35 mouse cellular contexts compared by ENCODE assay signal in genomic region chr11:49191083-49191482, GRCm38 (mm10). TPM values are rescaled to one million over a fixed set of nuclear protein-coding genes. Genes with fewer than 3 reads are reported as not detected.
A peak's percentile ranks its signal among the peaks of the same experiment; 100 is the strongest.
DNase-seq lines count a peak whose midpoint lies in the region; ATAC-seq and TF ChIP-seq lines count a peak whose summit lies in the region.
"Had no signal": no experiment of that assay in that cellular context is flagged by ENCODE, and none has a peak within 500 bp of the region (broad histone marks: within the 10 kb centered on the region; RNA-seq: fewer than 3 reads in every experiment).

No protein-coding gene starts in this region.

- H3K27ac ChIP-seq in liver, adult 2 months (replicated peaks; ENCODE audit: insufficient read depth, low read depth, low read length): no peak overlapping the region
- peak overlapping the region; percentile 48; the same call in 1 of the 2 replicates for H3K27ac ChIP-seq in embryonic fibroblast, embryonic 13.5 days (ENCODE audit: insufficient read depth, low read length)
- no peak overlapping the region for H3K27ac ChIP-seq in heart, embryonic 10.5 days
- H3K27ac ChIP-seq: embryonic facial prominence, embryonic 12.5 days; embryonic facial prominence, embryonic 15.5 days; forebrain, embryonic 12.5 days; heart, embryonic 13.5 days; hindbrain, embryonic 14.5 days; hindbrain, postnatal 0 days had no signal

- no peak overlapping the region for H3K4me3 ChIP-seq in liver, adult 2 months (ENCODE audit: insufficient read depth, low read depth, low read length)
- no peak overlapping the region for H3K4me3 ChIP-seq in embryonic fibroblast, embryonic 13.5 days (ENCODE audit: insufficient read depth, low read length)
- H3K4me3 ChIP-seq in heart, embryonic 10.5 days: no peak overlapping the region
- H3K4me3 ChIP-seq: embryonic facial prominence, embryonic 12.5 days; embryonic facial prominence, embryonic 15.5 days; erythroblast, embryonic 14.5 days; forebrain, embryonic 12.5 days; heart, embryonic 13.5 days had no signal

- WGBS in liver, adult 2 months: 14% methylated on average over 2 of the region's 2 CpGs
- WGBS in heart, embryonic 10.5 days: 49% methylated on average over 2 of the region's 2 CpGs

- no peak for TF ChIP-seq CTCF in liver, adult 2 months (IDR thresholded peaks at IDR 0.05; ENCODE audit: low read depth, low read length)
- no peak for TF ChIP-seq CTCF in Patski (IDR thresholded peaks at IDR 0.05)
- TF ChIP-seq CTCF in embryonic fibroblast, embryonic 13.5 days (IDR thresholded peaks at IDR 0.05; ENCODE audit: borderline replicate concordance, insufficient read depth, low read length): no peak

- peak; percentile 69 for DNase-seq in liver, adult 2 months (ENCODE audit: extremely low read depth, low read depth, low spot score)
- no peak for DNase-seq in liver
- no peak for DNase-seq in Patski (ENCODE audit: low read depth, low spot score)
- no peak for DNase-seq in heart, embryonic 10.5 days (ENCODE audit: low spot score)
- no peak for DNase-seq in thymus, postnatal 0 days (ENCODE audit: low spot score)
- DNase-seq in retina, embryonic 14.5 days (ENCODE audit: low spot score): no peak
- DNase-seq: adrenal gland, adult 8-10 months; adrenal gland, postnatal 25 days; cerebellum, adult 2 months; cerebellum, adult 9-11 months; cerebellum, postnatal 25 days; gastrocnemius, postnatal 25 days; heart, adult 18-20 months; heart, postnatal 14 days; heart, postnatal 4 days had no signal

- in situ Hi-C loops in Patski (cut with MboI; ENCODE audit: low pct_unique_long_range_greater_than_20kb): loop anchor here (5.0 to 25.0 kb wide), 3 partner anchors 76 to 346 kb away; partner anchors contain the start of genes Olfr1381 and Olfr1382

- H3K79me2 ChIP-seq in liver, adult 2 months (ENCODE audit: control insufficient read depth, insufficient read depth, low read length): no peaks in the 10 kb centered on the region

- H3K9ac ChIP-seq in liver, adult 2 months (ENCODE audit: low read depth, low read length): no peak overlapping the region
- H3K9ac ChIP-seq: embryonic facial prominence, embryonic 12.5 days; embryonic facial prominence, embryonic 15.5 days; forebrain, embryonic 12.5 days; heart, embryonic 13.5 days; hindbrain, embryonic 14.5 days had no signal

- POLR2A ChIA-PET in Patski (lab: Charles Lee): interaction anchor here (0.6 kb wide), 1 partner anchor 12 kb away, joined by 3 read pairs; the partner anchor contains the start of gene Zfp62

- peak; percentile 92 for ATAC-seq in Patski
- ATAC-seq: CD4-positive, CD25-positive, alpha-beta regulatory T cell, adult 4 months; forebrain, embryonic 16.5 days; hindbrain, postnatal 0 days; inflammation-experienced regulatory T-cells, adult 6 months; intestine, embryonic 16.5 days had no signal

- no peaks in the 10 kb centered on the region for H3K27me3 ChIP-seq in liver, adult 2 months (ENCODE audit: control insufficient read depth, insufficient read depth, low read length)
- no peaks in the 10 kb centered on the region for H3K27me3 ChIP-seq in Patski
- H3K27me3 ChIP-seq in heart, embryonic 10.5 days (ENCODE audit: insufficient read depth, poor library complexity, severe bottlenecking): no peaks in the 10 kb centered on the region
- H3K27me3 ChIP-seq: embryonic facial prominence, embryonic 12.5 days; embryonic facial prominence, embryonic 15.5 days; forebrain, embryonic 12.5 days had no signal

- H3K36me3 ChIP-seq in liver, adult 2 months (ENCODE audit: control insufficient read depth, insufficient read depth, low read length): no peaks in the 10 kb centered on the region
- no peaks in the 10 kb centered on the region for H3K36me3 ChIP-seq in heart, embryonic 10.5 days
- H3K36me3 ChIP-seq: embryonic facial prominence, embryonic 12.5 days; embryonic facial prominence, embryonic 15.5 days; forebrain, embryonic 12.5 days; heart, embryonic 13.5 days had no signal

- TF ChIP-seq POLR2A in liver, adult 2 months (IDR thresholded peaks at IDR 0.05; ENCODE audit: extremely low read depth, insufficient read depth, low read length): no peak
- TF ChIP-seq POLR2A in embryonic fibroblast, embryonic 13.5 days (IDR thresholded peaks at IDR 0.05; ENCODE audit: low read depth, low read length): no peak

- peaks cover 6% of the 10 kb centered on the region; the same call in 1 of the 2 replicates for H3K4me1 ChIP-seq in liver, adult 2 months (ENCODE audit: control insufficient read depth, insufficient read depth, low read length)
- H3K4me1 ChIP-seq in embryonic fibroblast, embryonic 13.5 days (ENCODE audit: control insufficient read depth, insufficient read depth, low read length): peaks cover 7% of the 10 kb centered on the region; the same call in 1 of the 2 replicates
- H3K4me1 ChIP-seq in heart, embryonic 10.5 days: no peaks in the 10 kb centered on the region
- H3K4me1 ChIP-seq: embryonic facial prominence, embryonic 12.5 days; embryonic facial prominence, embryonic 15.5 days; forebrain, embryonic 12.5 days; heart, embryonic 13.5 days had no signal

- H3K9me3 ChIP-seq in heart, embryonic 10.5 days: no peaks in the 10 kb centered on the region
- H3K9me3 ChIP-seq: embryonic facial prominence, embryonic 12.5 days; embryonic facial prominence, embryonic 15.5 days; forebrain, embryonic 12.5 days; heart, embryonic 13.5 days had no signal

- CTCF ChIA-PET in Patski (lab: Charles Lee): interaction anchor here (0.7 to 2.3 kb wide), 6 partner anchors 10 to 82 kb away, joined by 3 to 14 read pairs (median 4); partner anchors contain the start of gene Zfp62

RNA-seq across cellular contexts. Expression of gene Btnl9, which starts 4.1 kb away (rescaled TPM):
- total RNA-seq in liver, adult 2 months (2014; rRNA removed): 3.4 and 5.5 TPM in 2 replicates
- 1.9 and 2.3 TPM in 2 replicates for polyA plus RNA-seq in liver, adult 2 months (2012; rRNA removed)
- not detected for polyA plus RNA-seq in Patski (2021)
- polyA plus RNA-seq in embryonic fibroblast, embryonic 13.5 days (2011; ENCODE audit: insufficient read length, low read depth, missing spikeins): not detected in 2 replicates
- polyA plus RNA-seq in heart, embryonic 10.5 days (2016; fragmentation: Nextera tagmentation; extraction: Ambion mirVana): 0.11 and 0.23 TPM in 2 replicates
- polyA plus RNA-seq in thymus, postnatal 0 days (2015; fragmentation: Nextera tagmentation; extraction: Ambion mirVana): 1.1 and 1.7 TPM in 2 replicates
- total RNA-seq: MEL had no signal
- polyA plus RNA-seq: C2C12; cerebellum, adult 2 months; erythroblast, embryonic 14.5 days; forebrain, embryonic 12.5 days; forebrain, embryonic 16.5 days; frontal cortex, adult 2 months; hindbrain, embryonic 11.5 days had no signal

RNA-seq across cellular contexts. Expression of gene Zfp62, which starts 12.0 kb away (rescaled TPM):
- 18.3 and 18.8 TPM in 2 replicates for total RNA-seq in liver, adult 2 months (2014; rRNA removed)
- 0.71 and 1.4 TPM in 2 replicates for polyA plus RNA-seq in liver, adult 2 months (2012; rRNA removed)
- polyA plus RNA-seq in Patski (2021): 31.9 TPM
- polyA plus RNA-seq in embryonic fibroblast, embryonic 13.5 days (2011; ENCODE audit: insufficient read length, low read depth, missing spikeins): 48.0 and 66.0 TPM in 2 replicates
- polyA plus RNA-seq in heart, embryonic 10.5 days (2016; fragmentation: Nextera tagmentation; extraction: Ambion mirVana): 32.8 and 34.6 TPM in 2 replicates
- 33.8 and 36.1 TPM in 2 replicates for polyA plus RNA-seq in thymus, postnatal 0 days (2015; fragmentation: Nextera tagmentation; extraction: Ambion mirVana)

RNA-seq across cellular contexts. Expression of gene Olfr1394, which starts 36.9 kb away (rescaled TPM):
- not detected in 2 replicates for total RNA-seq in liver, adult 2 months (2014; rRNA removed)
- polyA plus RNA-seq in liver, adult 2 months (2012; rRNA removed): not detected in 2 replicates
- polyA plus RNA-seq in Patski (2021): not detected
- polyA plus RNA-seq in embryonic fibroblast, embryonic 13.5 days (2011; ENCODE audit: insufficient read length, low read depth, missing spikeins): not detected in 2 replicates
- polyA plus RNA-seq in heart, embryonic 10.5 days (2016; fragmentation: Nextera tagmentation; extraction: Ambion mirVana): not detected in 2 replicates
- polyA plus RNA-seq in thymus, postnatal 0 days (2015; fragmentation: Nextera tagmentation; extraction: Ambion mirVana): not detected in 2 replicates
- total RNA-seq: adrenal gland, adult 8-10 months; adrenal gland, postnatal 25 days; common myeloid progenitor, adult 5-6 weeks; gastrocnemius, adult 8-10 months; gastrocnemius, postnatal 25 days; heart, adult 18-20 months; heart, postnatal 14 days; heart, postnatal 4 days; hindbrain, postnatal 0 days; MEL had no signal
- polyA plus RNA-seq: C2C12; CD4-positive, CD25-positive, alpha-beta regulatory T cell, adult 4 months; cerebellum, adult 2 months; embryonic facial prominence, embryonic 12.5 days; erythroblast, embryonic 14.5 days; forebrain, embryonic 12.5 days; forebrain, embryonic 16.5 days; frontal cortex, adult 2 months; gonadal fat pad, adult 2 months; heart, embryonic 13.5 days; heart, embryonic 16.5 days; hindbrain, embryonic 11.5 days; hindbrain, embryonic 14.5 days; hindbrain, postnatal 0 days; inflammation-experienced regulatory T-cells, adult 6 months; intestine, embryonic 16.5 days had no signal

RNA-seq across cellular contexts. Expression of gene Olfr1395, which starts 49.0 kb away (rescaled TPM):
- total RNA-seq in liver, adult 2 months (2014; rRNA removed): not detected in 2 replicates
- polyA plus RNA-seq in liver, adult 2 months (2012; rRNA removed): not detected in 2 replicates
- polyA plus RNA-seq in Patski (2021): not detected
- not detected in 2 replicates for polyA plus RNA-seq in embryonic fibroblast, embryonic 13.5 days (2011; ENCODE audit: insufficient read length, low read depth, missing spikeins)
- not detected in 2 replicates for polyA plus RNA-seq in heart, embryonic 10.5 days (2016; fragmentation: Nextera tagmentation; extraction: Ambion mirVana)
- not detected in 2 replicates for polyA plus RNA-seq in thymus, postnatal 0 days (2015; fragmentation: Nextera tagmentation; extraction: Ambion mirVana)
- total RNA-seq: adrenal gland, adult 8-10 months; adrenal gland, postnatal 25 days; common myeloid progenitor, adult 5-6 weeks; gastrocnemius, adult 8-10 months; gastrocnemius, postnatal 25 days; heart, adult 18-20 months; heart, postnatal 14 days; heart, postnatal 4 days; hindbrain, postnatal 0 days; MEL had no signal
- polyA plus RNA-seq: C2C12; CD4-positive, CD25-positive, alpha-beta regulatory T cell, adult 4 months; embryonic facial prominence, embryonic 12.5 days; erythroblast, embryonic 14.5 days; forebrain, embryonic 12.5 days; forebrain, embryonic 16.5 days; heart, embryonic 13.5 days; heart, embryonic 16.5 days; hindbrain, embryonic 11.5 days; hindbrain, embryonic 14.5 days; hindbrain, postnatal 0 days; inflammation-experienced regulatory T-cells, adult 6 months; intestine, embryonic 16.5 days had no signal

RNA-seq across cellular contexts. Expression of gene Mgat1, which starts 52.9 kb away (rescaled TPM):
- 44.7 and 60.8 TPM in 2 replicates for total RNA-seq in liver, adult 2 months (2014; rRNA removed)
- 134 and 145 TPM in 2 replicates for polyA plus RNA-seq in liver, adult 2 months (2012; rRNA removed)
- polyA plus RNA-seq in Patski (2021): 81.9 TPM
- 79.0 and 92.6 TPM in 2 replicates for polyA plus RNA-seq in embryonic fibroblast, embryonic 13.5 days (2011; ENCODE audit: insufficient read length, low read depth, missing spikeins)
- polyA plus RNA-seq in heart, embryonic 10.5 days (2016; fragmentation: Nextera tagmentation; extraction: Ambion mirVana): 41.1 and 46.9 TPM in 2 replicates
- 82.0 and 82.7 TPM in 2 replicates for polyA plus RNA-seq in thymus, postnatal 0 days (2015; fragmentation: Nextera tagmentation; extraction: Ambion mirVana)

Comparison
In these comparisons a context has a peak if more than half of its experiments do, and no peak if none do; other contexts are left out.
1. RNA of gene Zfp62, which starts 12.0 kb away (polyA plus RNA-seq): 48.0 to 66.0 TPM in embryonic fibroblast, embryonic 13.5 days, 33.8 to 36.1 TPM in thymus, postnatal 0 days, 32.8 to 34.6 TPM in heart, embryonic 10.5 days and 31.9 TPM in Patski (single experiment); 0.71 to 1.4 TPM in liver, adult 2 months; every median in the first group is over 10 times any median in the second.